Mouse (Mus musculus): Measurements from ENCODE around the gene Cd3d. TPM values are rescaled to one million over a fixed set of nuclear protein-coding genes. Genes with fewer than 3 reads are reported as not detected.
"Not testable (repeated sequence)": the region's sequence is repeated elsewhere in the genome, so short reads cannot be mapped to it uniquely, and the experiment has no call there.

Cd3d gene
- not detected for total RNA-seq (2021)
- long read RNA-seq, experiment 1, result 0 reads
- long read RNA-seq, experiment 2, result 0 reads

DNA sequence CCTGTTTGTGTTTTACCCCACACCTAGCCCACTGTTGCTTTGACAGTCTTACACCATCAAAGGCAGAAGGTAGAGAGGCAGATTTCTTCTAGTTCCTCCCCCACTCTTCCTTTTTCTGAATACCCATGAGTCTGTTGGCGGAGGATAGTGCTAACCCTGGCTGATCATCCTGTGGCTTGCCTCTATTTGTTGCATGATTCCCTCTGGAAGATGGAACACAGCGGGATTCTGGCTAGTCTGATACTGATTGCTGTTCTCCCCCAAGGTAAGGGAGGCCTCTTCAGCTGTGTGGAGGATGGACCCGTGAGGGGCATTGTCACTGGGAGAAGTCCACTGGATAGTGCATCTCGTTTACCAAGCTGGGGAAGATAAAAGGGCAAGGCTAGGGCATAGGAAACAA is at the start of gene Cd3d:
Cd3d (plus strand) TSS at position 111 of the 400 bp plus-strand sequence.
- DNase-seq (ENCODE audit: low spot score in 2 of 2), result no peak

DNA sequence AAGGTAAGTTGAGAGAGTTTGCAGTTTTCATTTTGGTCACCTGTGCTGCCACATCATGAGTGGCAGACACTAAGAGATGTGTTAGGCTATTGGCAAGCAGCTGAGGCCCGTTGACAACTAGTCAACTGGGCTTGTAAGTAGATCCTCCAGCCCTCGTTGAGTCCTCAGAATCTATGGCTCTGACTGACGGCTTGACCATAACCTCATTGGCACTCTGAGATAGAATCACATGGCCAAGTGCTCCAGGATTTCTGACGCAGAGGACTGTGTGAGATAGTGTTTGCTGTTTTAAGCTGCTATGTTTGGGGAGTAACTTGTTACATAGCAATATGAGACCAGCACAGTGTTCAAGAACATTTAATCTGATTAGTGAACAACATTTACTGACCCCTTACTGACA is 39.8 kb upstream of the Cd3d start:
- no peak for DNase-seq (ENCODE audit: low spot score in 2 of 2)

DNA sequence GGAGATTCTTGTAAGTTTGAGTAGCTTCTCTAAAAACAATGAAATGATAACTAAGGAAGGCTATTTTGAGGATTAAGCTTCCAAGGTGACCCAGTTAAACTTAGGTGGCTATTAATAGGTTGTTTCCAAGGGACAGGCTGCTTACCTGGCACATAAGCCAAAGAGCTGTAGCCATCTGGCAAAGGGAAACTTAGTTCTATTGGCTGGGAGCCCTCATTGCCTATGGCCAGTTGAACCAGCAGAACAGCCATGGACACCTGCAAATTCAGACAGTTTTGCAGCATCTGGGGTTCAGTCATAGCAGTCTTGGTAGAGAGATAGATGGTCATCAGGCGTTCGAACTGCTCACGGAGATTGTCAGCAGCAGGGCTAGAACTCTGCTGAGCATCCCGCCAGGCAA is 39.2 kb upstream of the Cd3d start:
- DNase-seq (ENCODE audit: low spot score in 2 of 2), result no peak

DNA sequence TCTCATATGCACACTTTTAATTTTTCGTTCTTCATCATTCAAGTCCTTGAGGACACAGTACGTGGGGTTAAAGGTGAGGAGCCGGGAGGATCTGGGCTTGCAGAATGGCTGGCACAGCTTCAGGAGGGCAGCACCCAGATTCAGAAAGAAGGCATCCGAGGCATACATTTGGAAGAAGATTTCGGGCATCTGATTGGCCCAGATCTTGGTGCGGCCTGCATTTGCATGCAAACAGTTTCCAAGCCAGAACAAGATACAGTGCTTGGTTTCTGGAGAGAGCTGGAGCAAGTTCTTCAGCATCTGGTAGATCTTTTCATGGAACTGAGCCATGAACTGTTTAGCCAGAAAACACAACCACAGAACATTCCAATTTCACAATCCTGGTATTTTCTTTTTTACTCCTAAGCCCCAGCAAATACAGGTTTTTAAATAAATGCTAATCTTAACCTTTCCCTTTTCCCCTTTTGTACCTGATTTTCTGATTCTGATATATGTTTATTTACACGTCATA is 35.3 kb upstream of the Cd3d start:
- DNase-seq (ENCODE audit: low spot score in 2 of 2), result no peak

DNA sequence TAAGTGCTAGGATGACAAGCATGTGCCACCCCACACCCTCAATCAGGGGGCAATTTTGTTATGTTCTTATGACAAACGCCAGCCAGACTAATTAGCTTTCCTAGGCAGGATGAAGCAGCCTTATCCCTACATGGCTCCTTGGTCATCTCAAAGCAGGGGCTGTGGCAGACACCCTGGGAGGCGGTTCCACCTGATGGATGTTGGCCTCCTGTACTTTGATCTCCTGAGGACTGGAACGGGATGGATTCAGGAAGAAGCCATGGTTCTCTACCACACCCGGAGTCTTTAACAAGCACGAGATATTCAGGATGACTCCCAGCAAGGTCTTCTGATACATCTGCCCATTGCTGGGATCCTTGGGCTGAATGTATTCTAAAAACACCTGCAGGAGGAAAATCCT is 33.8 kb upstream of the Cd3d start:
- no peak for DNase-seq (ENCODE audit: low spot score in 2 of 2)

DNA sequence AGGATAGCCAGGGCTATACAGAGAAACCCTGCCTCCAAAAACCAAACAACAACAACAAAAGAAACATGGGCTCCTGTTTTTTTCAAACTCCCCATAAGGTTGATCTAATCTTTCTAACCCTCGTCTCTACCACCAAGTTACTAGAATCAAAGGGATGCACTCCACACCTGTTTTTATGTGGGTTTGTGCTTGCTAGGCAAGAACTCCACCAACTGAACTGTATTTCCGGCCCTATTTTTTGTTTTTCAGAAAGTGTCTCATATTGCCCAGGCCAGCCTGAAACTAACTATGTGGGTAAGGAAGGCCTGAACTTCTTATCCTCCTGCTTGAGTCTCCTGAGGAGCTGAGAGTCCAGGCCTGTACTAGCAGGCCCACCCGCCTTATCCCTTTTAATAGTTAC is 27.2 kb upstream of the Cd3d start:
- no peak for DNase-seq (ENCODE audit: low spot score in 2 of 2)

DNA sequence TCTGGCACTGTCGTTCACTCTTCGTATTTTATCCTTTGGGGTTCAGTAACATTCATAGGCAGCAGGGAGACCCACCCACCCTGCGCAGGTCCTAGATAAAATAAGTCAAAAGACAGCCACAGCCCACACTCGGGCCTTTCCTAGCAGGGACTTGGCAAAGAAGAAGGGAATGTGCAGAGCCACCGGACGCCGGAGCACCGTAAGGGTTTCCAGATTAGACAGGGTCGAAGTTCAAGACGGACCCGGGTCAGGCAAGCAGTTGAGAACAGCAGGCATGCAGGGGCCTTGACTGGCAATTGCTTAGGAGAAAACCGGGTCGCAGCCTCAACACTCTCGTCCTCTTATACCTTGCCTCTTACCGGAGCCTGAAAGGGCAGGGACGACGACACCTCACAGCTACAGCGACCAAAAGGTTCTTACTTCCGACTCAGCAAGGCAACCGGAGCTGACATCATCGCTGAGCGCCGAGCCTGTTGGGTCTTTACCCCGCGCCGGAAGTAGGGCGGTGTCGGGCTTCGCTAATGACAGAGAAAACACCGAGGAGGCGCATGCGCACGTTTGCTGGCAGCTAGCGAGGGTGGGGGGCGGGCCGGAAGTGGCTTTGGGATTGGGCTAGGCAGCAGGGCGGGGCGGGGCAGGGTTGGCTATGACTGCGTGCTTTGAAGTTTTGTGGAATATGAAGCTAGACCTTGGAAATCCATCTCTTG is 16.3 kb upstream of the Cd3d start, which contains the start of gene Ube4a:
Ube4a (minus strand) TSS at position 475 of the 707 bp plus-strand sequence.
- peak; percentile 100 for DNase-seq (ENCODE audit: low spot score in 2 of 2)

DNA sequence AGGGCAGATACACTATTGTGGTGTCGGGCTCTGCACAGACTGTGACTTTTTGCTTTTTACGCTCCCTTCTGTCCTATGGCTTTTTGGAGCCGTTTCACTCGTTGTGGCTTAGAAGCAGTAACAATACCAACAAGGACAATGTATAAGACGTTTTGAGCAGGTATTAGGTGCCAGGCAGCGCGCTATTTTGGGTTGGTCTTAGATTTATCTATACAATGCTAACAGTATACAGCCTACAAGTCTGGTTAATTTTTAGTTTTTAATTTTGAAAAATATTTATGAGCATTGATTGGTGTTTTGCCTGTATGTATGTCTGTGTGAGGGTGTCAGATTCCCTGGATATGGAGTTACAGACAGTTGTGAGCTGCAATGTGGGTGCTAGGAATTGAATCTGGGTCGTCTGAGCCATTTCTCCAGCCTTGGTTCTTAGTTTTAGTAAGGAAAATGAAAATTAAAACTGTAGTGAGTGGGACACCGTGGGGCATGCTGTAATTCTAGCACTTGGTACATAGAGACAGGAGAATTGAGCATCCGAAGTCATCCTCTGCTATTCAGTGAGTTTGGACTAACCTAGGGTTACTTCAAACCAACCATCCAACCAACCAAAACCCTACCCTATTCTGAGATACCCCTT is 15.6 kb upstream of the Cd3d start:
- no peak for DNase-seq (ENCODE audit: low spot score in 2 of 2)

DNA sequence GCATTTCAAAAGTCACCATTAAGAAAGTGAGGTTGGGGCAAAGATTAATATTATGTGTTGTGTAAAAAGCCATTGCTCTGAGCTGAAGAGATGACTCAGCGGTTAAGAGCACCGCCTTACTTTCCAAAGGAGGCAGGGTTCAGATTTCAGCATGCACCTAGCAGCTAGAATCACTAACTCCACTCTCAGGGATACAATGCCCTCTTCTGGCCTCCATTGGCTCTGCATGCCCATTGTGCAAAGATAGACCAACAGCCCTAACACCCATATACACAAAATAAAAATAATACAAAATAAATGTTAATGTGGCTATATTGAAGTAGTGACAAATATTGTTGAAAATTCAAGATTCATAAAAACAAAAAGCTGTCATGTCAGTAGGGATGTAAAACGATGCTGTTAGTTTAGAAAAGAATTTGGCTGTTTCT is 14.8 kb upstream of the Cd3d start:
- peak; percentile 55 to 57 for DNase-seq (ENCODE audit: low spot score in 2 of 2)

DNA sequence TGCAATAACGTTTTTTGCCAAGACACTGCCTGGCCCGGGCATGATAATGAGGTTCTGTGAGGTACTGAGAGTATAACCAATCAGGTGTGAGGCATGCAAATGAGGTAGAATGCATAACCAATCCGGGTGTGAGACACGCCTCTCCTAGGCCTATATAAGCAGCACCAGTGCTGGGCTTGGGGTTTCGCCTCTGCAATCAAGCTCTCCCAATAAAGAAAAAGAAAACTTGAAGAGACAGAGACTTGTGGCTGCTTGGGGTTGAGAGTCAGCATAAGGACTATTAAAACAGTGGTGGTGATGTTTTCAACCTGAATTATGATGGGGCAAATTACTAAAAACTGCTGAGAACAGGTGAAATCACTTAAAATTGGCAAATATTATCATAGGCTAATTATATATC is 13.8 kb upstream of the Cd3d start:
- not testable (repeated sequence) for DNase-seq (ENCODE audit: low spot score in 2 of 2)

DNA sequence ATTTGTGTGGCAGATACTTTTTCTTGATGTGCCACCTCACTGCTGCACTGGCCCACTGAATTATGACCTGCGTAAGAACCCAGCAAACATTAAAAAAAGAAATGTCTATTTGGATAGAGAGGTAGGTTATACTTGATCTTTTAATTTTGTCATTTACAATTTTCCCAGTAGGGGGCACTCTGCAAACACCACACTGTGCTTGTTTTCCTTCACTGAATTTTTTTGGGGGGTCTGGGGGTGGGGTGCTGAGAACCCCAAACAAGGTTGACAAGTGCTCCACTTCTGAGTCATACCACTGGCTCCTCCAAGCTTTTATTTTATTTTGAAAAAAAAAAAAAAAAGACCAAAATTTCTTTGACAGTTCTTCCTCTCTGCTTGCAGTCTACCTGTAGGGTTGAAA is 12.1 kb upstream of the Cd3d start:
- no peak for DNase-seq (ENCODE audit: low spot score in 2 of 2)

DNA sequence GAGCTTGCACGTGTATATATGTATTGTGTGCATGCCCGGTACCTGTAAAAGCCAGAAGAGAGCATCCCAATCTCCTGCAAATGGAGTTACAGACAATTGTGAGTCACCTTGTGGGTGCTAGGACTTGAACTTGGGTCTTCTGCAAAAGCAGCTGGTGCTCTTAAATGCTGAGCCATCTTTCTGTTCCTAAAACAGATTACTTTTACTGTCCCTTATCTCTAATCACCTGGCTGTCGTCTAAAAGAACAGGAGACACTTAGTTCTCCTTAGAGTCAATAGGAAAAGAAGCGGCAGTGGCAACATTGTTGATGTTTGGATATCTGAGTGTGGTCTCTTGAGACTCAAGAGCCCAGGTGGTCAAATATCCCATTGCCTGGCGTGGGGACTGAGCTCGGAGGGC is 3.8 kb upstream of the Cd3d start:
- DNase-seq (ENCODE audit: low spot score in 2 of 2), result no peak

DNA sequence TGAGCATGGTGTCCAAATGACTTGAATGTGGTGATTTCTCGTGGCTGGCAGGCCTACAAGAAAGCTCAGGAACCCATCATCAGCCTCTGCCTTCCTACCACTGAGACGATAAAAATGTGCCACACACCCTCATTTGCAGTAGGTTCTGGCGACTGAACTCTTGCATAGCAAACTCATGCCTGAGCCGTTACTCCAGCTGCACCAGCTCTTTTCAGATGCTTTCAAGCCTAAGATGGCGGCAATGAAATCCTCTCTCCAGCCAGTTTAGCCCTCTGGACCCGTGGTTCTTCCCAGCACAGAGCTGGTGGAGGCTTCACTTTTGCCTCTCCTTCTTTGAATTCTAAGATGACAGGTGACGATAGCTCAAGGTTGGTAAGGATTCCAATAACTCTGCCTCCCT is 1.8 kb upstream of the Cd3d start:
- no peak for DNase-seq (ENCODE audit: low spot score in 2 of 2)

DNA sequence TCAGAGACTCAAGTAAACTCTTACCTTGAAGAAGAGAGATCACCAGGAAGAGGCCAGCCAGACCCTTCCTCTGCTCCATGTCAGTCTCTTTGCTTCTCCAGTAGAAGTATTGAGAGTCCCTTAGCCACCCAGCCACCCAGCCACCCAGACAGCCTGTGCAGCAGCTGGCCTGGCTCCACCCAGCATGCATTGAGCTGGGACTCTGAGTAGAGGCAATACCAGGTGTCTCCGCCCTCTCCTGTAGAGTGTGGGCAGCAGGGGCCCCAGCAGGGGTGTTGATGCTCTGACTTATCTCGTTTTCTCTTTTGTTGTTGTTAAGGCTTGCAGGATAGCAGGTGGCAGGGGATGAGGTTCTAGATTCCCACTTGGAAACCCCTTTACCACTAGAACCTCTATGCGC is 1.3 kb upstream of the Cd3d start, which contains the start of gene Cd3g:
Cd3g (minus strand) TSS at position 190 of the 400 bp plus-strand sequence.
- no peak for DNase-seq (ENCODE audit: low spot score in 2 of 2)

DNA sequence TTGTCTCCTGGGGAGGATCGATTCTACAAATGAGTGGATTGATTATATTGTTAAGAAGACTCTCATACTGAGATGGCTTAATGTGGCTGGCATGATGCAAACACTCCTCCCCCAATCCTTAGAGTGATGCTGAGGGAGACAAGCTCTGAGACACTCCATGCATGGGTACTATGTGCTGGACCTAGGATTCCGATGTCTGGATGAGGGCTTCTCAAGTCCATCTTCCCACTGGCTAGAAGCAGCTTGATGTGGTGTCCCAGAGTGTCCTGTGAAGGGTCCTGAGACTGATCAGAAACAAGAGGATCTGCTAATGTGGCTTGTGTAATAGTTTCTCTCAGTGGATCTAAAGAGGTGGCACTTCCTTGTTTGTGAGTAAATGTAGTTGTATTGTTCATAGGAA is 482 bp upstream of the Cd3d start:
- no peak for DNase-seq (ENCODE audit: low spot score in 2 of 2)

DNA sequence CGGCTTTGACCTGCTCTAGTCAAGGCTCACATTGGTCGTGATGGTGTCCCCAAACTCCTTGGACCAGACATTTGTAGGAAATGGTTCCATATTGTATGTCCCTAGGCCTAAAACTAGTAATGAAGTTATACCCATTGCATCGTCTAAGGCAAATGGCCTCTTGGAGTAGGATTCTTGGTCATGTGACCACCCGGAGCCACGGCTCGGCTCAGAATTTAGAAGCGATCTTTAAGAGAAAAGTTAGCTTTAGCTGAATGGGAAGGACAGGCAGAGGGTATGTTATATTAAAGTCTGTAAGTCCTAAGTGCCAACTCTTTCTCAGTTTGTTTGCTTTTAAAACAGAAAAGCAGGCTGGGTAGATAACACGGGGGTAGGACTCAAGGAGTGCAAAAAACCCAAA is 495 bp downstream of the Cd3d start:
- no peak for DNase-seq (ENCODE audit: low spot score in 2 of 2)

DNA sequence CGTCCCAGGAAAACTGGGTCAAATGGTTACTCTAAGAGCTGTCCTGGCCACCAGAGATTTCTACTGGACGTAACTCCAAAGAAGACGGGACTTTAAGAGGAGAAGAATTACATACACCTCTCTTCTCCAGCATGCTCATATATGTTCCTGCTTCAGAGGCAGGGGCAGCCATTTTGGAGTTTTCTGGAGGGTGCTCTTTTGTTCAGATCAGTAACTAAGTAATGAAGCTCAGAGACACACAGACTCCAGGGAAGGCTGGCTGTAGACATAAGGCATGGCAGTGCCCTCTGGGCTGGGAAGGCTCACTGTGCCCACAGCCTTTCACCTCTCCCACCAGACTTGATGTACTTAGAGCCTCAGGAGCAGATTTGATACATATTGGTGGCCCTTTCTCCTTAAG is 945 bp downstream of the Cd3d start:
- no peak for DNase-seq (ENCODE audit: low spot score in 2 of 2)

DNA sequence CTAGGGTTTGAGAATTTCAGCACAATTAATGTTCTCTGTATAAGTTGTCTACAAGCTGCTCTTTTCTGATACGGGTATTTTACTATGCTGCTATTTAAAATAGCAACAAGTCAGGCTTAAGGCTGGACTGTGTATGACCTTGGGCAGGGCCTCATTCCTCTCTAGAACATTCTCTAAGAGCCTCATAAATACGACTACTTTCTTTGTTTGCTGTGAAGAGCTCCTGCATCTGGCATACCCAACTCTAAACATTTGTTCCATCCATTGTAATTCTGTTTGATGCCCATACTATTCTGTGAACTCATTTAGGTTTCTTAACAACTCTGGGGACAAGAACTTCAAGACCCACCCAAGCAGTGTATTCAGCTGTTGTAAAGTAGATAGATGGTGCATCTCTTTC is 1.4 kb downstream of the Cd3d start:
- DNase-seq (ENCODE audit: low spot score in 2 of 2), result no peak

DNA sequence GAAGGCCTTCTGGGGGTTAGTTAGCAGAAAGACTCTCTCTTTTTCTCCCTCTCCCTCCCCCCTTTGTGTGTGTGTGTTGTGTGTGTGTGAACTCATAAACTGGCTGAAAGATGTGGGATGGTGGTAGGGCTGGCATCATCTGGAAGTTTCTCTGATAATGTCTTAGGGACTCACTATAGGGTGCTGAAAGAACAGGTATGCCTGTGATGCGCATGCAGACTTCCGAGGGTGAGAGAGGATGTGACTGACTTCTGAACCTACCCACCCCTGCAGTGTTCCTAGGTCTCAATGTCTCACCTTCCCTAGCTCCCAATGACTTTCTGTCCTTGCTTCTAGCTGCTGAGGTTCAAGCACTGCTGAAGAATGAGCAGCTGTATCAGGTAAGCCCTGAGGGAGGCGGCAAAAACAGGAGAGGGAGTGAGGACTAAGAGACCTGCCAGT is 4.2 kb downstream of the Cd3d start:
- DNase-seq (ENCODE audit: low spot score in 2 of 2), result no peak

DNA sequence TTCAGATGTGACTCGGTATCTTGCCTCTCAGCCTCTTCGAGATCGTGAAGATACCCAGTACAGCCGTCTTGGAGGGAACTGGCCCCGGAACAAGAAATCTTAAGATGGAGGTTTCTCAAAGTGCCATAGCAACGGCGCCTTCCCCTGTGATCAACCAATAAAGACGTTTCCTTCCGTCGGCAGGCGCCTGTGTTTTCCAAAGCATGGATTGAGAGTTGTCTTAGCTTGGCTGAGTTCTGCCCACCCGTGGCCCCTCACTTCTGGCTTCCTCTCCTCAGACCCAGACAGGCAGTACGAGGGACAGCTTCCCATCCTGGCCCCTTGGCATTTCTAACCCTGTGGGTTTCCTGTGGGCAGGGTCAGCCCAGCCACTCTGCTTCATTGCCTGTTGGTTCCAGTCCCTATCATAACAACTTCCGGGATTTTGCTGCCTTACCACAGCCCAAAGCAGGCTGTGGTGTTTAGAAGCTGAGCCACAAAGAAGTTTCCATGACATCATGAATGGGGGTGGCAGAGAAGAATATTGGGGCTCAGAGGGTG is 4.7 kb downstream of the Cd3d start:
- DNase-seq (ENCODE audit: low spot score in 2 of 2), result no peak

DNA sequence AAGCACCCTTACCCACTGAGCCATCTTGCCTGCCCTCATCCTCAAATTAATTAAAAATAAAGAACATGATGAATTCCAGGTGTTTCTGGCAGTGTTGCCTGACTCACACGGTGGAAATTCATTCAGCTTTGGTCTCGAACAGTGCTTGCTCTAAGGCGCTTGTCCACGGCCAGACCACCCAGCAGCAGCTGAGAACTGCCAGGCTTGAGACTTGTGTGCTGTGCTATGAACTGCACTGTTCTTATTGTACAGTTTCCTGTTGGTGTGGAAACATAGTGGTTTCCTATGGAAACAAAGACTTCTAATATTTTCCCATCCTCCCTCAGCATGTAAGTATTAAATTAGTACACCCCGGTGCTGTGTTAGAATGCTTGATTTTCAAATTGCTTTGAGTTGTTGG is 5.4 kb downstream of the Cd3d start:
- DNase-seq (ENCODE audit: low spot score in 2 of 2), result no peak

DNA sequence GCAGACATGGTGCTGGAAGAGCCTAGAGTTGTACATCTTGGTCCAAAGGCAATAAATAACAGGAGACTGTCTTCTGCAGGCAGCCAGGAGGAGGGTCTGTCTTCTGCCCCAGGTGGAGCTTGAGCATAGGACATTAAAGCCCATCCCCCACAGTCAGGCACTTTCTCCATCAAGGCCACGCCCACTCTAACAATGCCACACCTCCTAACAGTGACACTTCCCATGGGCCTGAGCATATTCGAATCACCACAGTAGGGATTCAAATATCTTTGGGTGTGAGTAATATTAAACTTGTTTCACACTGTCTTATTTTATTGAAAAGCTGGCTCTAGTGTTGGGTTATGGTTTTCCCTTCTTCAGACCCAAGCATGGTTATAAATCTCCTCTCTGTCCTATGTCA is 10.2 kb downstream of the Cd3d start:
- DNase-seq (ENCODE audit: low spot score in 2 of 2), result no peak
